Mouse (Mus musculus): Measurements from ENCODE around the gene Pex11b.

DNA sequence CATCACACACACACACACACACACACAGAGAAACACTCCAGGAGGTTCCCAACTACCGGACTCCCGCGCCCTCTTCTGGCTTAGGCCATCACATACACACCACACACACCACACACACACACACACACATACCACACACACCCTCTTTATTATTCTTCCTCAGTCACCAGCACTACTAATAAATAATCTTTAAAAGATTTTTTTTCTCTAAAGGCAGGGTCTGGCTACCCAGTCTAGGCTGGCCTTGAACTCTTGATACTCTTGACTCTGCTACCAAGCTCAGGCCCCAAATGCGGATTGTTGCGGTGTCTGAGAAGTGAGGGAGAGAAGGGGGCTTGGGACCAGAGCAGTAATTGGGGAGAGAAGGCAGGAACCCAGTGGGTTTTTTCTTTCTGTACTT is 40.3 kb upstream of the Pex11b start:
- no peak for TF ChIP-seq CTCF (IDR thresholded peaks at IDR 0.05; ENCODE audit: low read depth, low read length)
- TF ChIP-seq POLR2A (IDR thresholded peaks at IDR 0.05; ENCODE audit: extremely low read depth, insufficient read depth, low read length): no peak

All from liver, adult 2 months (tissue).